Mouse (Mus musculus): ENCODE measurements around the gene Wars2.

The Wars2 gene

GRCm38 (mm10) chr3:99188097-99188496 lies 47.2 kb downstream of the Wars2 start:
- DNase-seq (ENCODE audit: low spot score) = no peak

GRCm38 (mm10) chr3:99193576-99193975 lies 52.7 kb downstream of the Wars2 start:
- DNase-seq (ENCODE audit: low spot score) = peak; percentile 2

- no peak for DNase-seq (ENCODE audit: low spot score)
Observed at GRCm38 (mm10) chr3:99203331-99203730, 62.5 kb downstream of the Wars2 start.

- DNase-seq (ENCODE audit: low spot score) = no peak
Observed at GRCm38 (mm10) chr3:99208416-99208815, 67.5 kb downstream of the Wars2 start.

- DNase-seq (ENCODE audit: low spot score) = no peak
Observed at GRCm38 (mm10) chr3:99211105-99211698, 70.3 kb downstream of the Wars2 start.

- DNase-seq (ENCODE audit: low spot score) = no peak
Observed at GRCm38 (mm10) chr3:99227807-99228206, 86.9 kb downstream of the Wars2 start.

GRCm38 (mm10) chr3:99233393-99234318 lies 92.8 kb downstream of the Wars2 start:
- peak; percentile 21 for DNase-seq (ENCODE audit: low spot score)

GRCm38 (mm10) chr3:99234319-99234869 lies 93.5 kb downstream of the Wars2 start:
- DNase-seq (ENCODE audit: low spot score) = no peak

GRCm38 (mm10) chr3:99235116-99235803 lies 94.4 kb downstream of the Wars2 start:
- no peak for DNase-seq (ENCODE audit: low spot score)

- DNase-seq (ENCODE audit: low spot score) = no peak
Observed at GRCm38 (mm10) chr3:99235804-99236755, 95.2 kb downstream of the Wars2 start.

GRCm38 (mm10) chr3:99238691-99239090 lies 97.8 kb downstream of the Wars2 start:
- no peak for DNase-seq (ENCODE audit: low spot score)

GRCm38 (mm10) chr3:99239301-99240045 lies 98.6 kb downstream of the Wars2 start:
- DNase-seq (ENCODE audit: low spot score) = no peak

- DNase-seq (ENCODE audit: low spot score) = no peak
Observed at GRCm38 (mm10) chr3:99240213-99240720, 99.4 kb downstream of the Wars2 start, which contains the start of gene Tbx15. TSS of gene Tbx15 (plus strand) at chr3:99240381.

GRCm38 (mm10) chr3:99240811-99241738 lies 100.2 kb downstream of the Wars2 start:
- no peak for DNase-seq (ENCODE audit: low spot score)

GRCm38 (mm10) chr3:99242481-99242880 lies 101.6 kb downstream of the Wars2 start:
- DNase-seq (ENCODE audit: low spot score) = no peak

GRCm38 (mm10) chr3:99245341-99245740 lies 104.5 kb downstream of the Wars2 start:
- DNase-seq (ENCODE audit: low spot score) = no peak

GRCm38 (mm10) chr3:99246629-99247028 lies 105.8 kb downstream of the Wars2 start:
- no peak for DNase-seq (ENCODE audit: low spot score)

GRCm38 (mm10) chr3:99247586-99247985 lies 106.7 kb downstream of the Wars2 start:
- DNase-seq (ENCODE audit: low spot score) = no peak

Measured in T-cell, adult 2 months (primary cell).